Mouse (Mus musculus): Measurements from ENCODE around the gene Rbm15b. TPM values are rescaled to one million over a fixed set of nuclear protein-coding genes. Genes with fewer than 3 reads are reported as not detected.

Rbm15b gene
- not detected in 2 replicates for polyA plus RNA-seq (2012; ENCODE audit: insufficient read depth, insufficient read length, low replicate concordance, missing spikeins)

GRCm38 (mm10) chr9:106886828-106887702, at the start of gene Rbm15b:
Rbm15b (minus strand) TSS chr9:106887428.
- 2% methylated on average over 101 of the region's 101 CpGs for WGBS
- Histone ChIP-seq H3K4me3 (ENCODE audit: insufficient read depth, low read depth, low read length) (peak within 1 kb of the TSS; percentile 76), H3K4me1 (ENCODE audit: control insufficient read depth, insufficient read depth, low read length) (peaks cover 41% of the 10 kb centered on the region), H3K27ac (ENCODE audit: insufficient read depth, low read depth, low read length) (peak within 1 kb of the TSS; percentile 49; the same call in 1 of the 2 replicates)
- peak; percentile 58 for TF ChIP-seq POLR2A (IDR thresholded peaks at IDR 0.05; ENCODE audit: insufficient read depth, low read depth, low read length)
- TF ChIP-seq CTCF (IDR thresholded peaks at IDR 0.05; ENCODE audit: insufficient read depth, low read depth, low read length): peak; percentile 66

- Histone ChIP-seq H3K27ac (ENCODE audit: insufficient read depth, low read depth, low read length) (no peak overlapping the region), H3K4me1 (ENCODE audit: control insufficient read depth, insufficient read depth, low read length) (no peaks in the 10 kb centered on the region), H3K4me3 (ENCODE audit: insufficient read depth, low read depth, low read length) (no peak overlapping the region)
- 74% methylated on average over 1 of the region's 1 CpGs for WGBS
- TF ChIP-seq POLR2A (IDR thresholded peaks at IDR 0.05; ENCODE audit: insufficient read depth, low read depth, low read length) (no peak), CTCF (IDR thresholded peaks at IDR 0.05; ENCODE audit: insufficient read depth, low read depth, low read length) (no peak)
Observed at GRCm38 (mm10) chr9:106934998-106935397, 47.8 kb upstream of the Rbm15b start.

GRCm38 (mm10) chr9:106914878-106915277, 27.6 kb upstream of the Rbm15b start:
- no peak for TF ChIP-seq POLR2A (IDR thresholded peaks at IDR 0.05; ENCODE audit: insufficient read depth, low read depth, low read length)
- H3K4me1 ChIP-seq (ENCODE audit: control insufficient read depth, insufficient read depth, low read length): no peaks in the 10 kb centered on the region
- WGBS: 96% methylated on average over 6 of the region's 6 CpGs
- H3K27ac ChIP-seq (ENCODE audit: insufficient read depth, low read depth, low read length): no peak overlapping the region
- H3K4me3 ChIP-seq (ENCODE audit: insufficient read depth, low read depth, low read length): no peak overlapping the region

- WGBS: 6% methylated on average over 1 of the region's 1 CpGs
- no peak overlapping the region for H3K4me3 ChIP-seq (ENCODE audit: insufficient read depth, low read depth, low read length)
- no peak overlapping the region for H3K27ac ChIP-seq (ENCODE audit: insufficient read depth, low read depth, low read length)
- no peak for TF ChIP-seq CTCF (IDR thresholded peaks at IDR 0.05; ENCODE audit: insufficient read depth, low read depth, low read length)
- TF ChIP-seq POLR2A (IDR thresholded peaks at IDR 0.05; ENCODE audit: insufficient read depth, low read depth, low read length): no peak
- no peaks in the 10 kb centered on the region for H3K4me1 ChIP-seq (ENCODE audit: control insufficient read depth, insufficient read depth, low read length)
Observed at GRCm38 (mm10) chr9:106913759-106914158, 26.5 kb upstream of the Rbm15b start.

- Histone ChIP-seq H3K4me3 (ENCODE audit: insufficient read depth, low read depth, low read length) (no peak overlapping the region), H3K4me1 (ENCODE audit: control insufficient read depth, insufficient read depth, low read length) (no peaks in the 10 kb centered on the region), H3K27ac (ENCODE audit: insufficient read depth, low read depth, low read length) (no peak overlapping the region)
- no peak for TF ChIP-seq CTCF (IDR thresholded peaks at IDR 0.05; ENCODE audit: insufficient read depth, low read depth, low read length)
- TF ChIP-seq POLR2A (IDR thresholded peaks at IDR 0.05; ENCODE audit: insufficient read depth, low read depth, low read length): no peak
- WGBS: 86% methylated on average over 1 of the region's 1 CpGs
Observed at GRCm38 (mm10) chr9:106911624-106912023, 24.4 kb upstream of the Rbm15b start.

- WGBS: 44% methylated on average over 5 of the region's 5 CpGs
Observed at GRCm38 (mm10) chr9:106908715-106909114, 21.5 kb upstream of the Rbm15b start.

GRCm38 (mm10) chr9:106908174-106908573, 20.9 kb upstream of the Rbm15b start:
- Histone ChIP-seq H3K4me3 (ENCODE audit: insufficient read depth, low read depth, low read length) (no peak overlapping the region), H3K27ac (ENCODE audit: insufficient read depth, low read depth, low read length) (no peak overlapping the region), H3K4me1 (ENCODE audit: control insufficient read depth, insufficient read depth, low read length) (no peaks in the 10 kb centered on the region)
- 88% methylated on average over 3 of the region's 3 CpGs for WGBS
- TF ChIP-seq CTCF (IDR thresholded peaks at IDR 0.05; ENCODE audit: insufficient read depth, low read depth, low read length) (no peak), POLR2A (IDR thresholded peaks at IDR 0.05; ENCODE audit: insufficient read depth, low read depth, low read length) (no peak)

More at GRCm38 (mm10) chr9:106908715-106909114, 21.5 kb upstream of the Rbm15b start:
- H3K4me1 ChIP-seq (ENCODE audit: control insufficient read depth, insufficient read depth, low read length): no peaks in the 10 kb centered on the region
- TF ChIP-seq CTCF (IDR thresholded peaks at IDR 0.05; ENCODE audit: insufficient read depth, low read depth, low read length): no peak
- no peak for TF ChIP-seq POLR2A (IDR thresholded peaks at IDR 0.05; ENCODE audit: insufficient read depth, low read depth, low read length)
- no peak overlapping the region; the same call in 1 of the 2 replicates for H3K27ac ChIP-seq (ENCODE audit: insufficient read depth, low read depth, low read length)
- H3K4me3 ChIP-seq (ENCODE audit: insufficient read depth, low read depth, low read length): no peak overlapping the region

- WGBS: 88% methylated on average over 8 of the region's 8 CpGs
- Histone ChIP-seq H3K4me1 (ENCODE audit: control insufficient read depth, insufficient read depth, low read length) (no peaks in the 10 kb centered on the region), H3K4me3 (ENCODE audit: insufficient read depth, low read depth, low read length) (no peak overlapping the region), H3K27ac (ENCODE audit: insufficient read depth, low read depth, low read length) (no peak overlapping the region)
- no peak for TF ChIP-seq POLR2A (IDR thresholded peaks at IDR 0.05; ENCODE audit: insufficient read depth, low read depth, low read length)
- TF ChIP-seq CTCF (IDR thresholded peaks at IDR 0.05; ENCODE audit: insufficient read depth, low read depth, low read length): no peak
Observed at GRCm38 (mm10) chr9:106906597-106906996, 19.4 kb upstream of the Rbm15b start.

GRCm38 (mm10) chr9:106903791-106904134, 16.5 kb upstream of the Rbm15b start:
- no peak overlapping the region for H3K4me3 ChIP-seq (ENCODE audit: insufficient read depth, low read depth, low read length)
- H3K27ac ChIP-seq (ENCODE audit: insufficient read depth, low read depth, low read length): no peak overlapping the region
- WGBS: 20% methylated on average over 1 of the region's 1 CpGs
- TF ChIP-seq POLR2A (IDR thresholded peaks at IDR 0.05; ENCODE audit: insufficient read depth, low read depth, low read length): no peak
- TF ChIP-seq CTCF (IDR thresholded peaks at IDR 0.05; ENCODE audit: insufficient read depth, low read depth, low read length): no peak
- no peaks in the 10 kb centered on the region for H3K4me1 ChIP-seq (ENCODE audit: control insufficient read depth, insufficient read depth, low read length)

All from olfactory bulb, adult 2 months (tissue).